Mouse (Mus musculus) c-Kit-positive CD71-positive TER-119-negative erythroid progenitor cells, embryonic 14.5 days (primary cell): Measurements from ENCODE around the gene Piga.

Experiments used
- DNase-seq: peaks from one replicate; pipeline ENCODE4 v3.0.0-alpha.2; 2013; ENCODE audit warnings: low read depth

The Piga gene

GRCm38 (mm10) chrX:164419471-164419939, at the start of gene Piga:
Gene Piga, plus strand, starts transcription at chrX:164419787.
- DNase-seq = peak; percentile 80

- no peak for DNase-seq
These were observed 49.0 kb upstream of the Piga start for GRCm38 (mm10) chrX:164370576-164370975.

- DNase-seq = no peak
These were observed 46.5 kb upstream of the Piga start, which contains the start of gene Vegfd for GRCm38 (mm10) chrX:164373081-164373480. Gene Vegfd, plus strand, starts transcription at chrX:164373378.

GRCm38 (mm10) chrX:164374586-164374985, 45.0 kb upstream of the Piga start:
- DNase-seq = no peak

GRCm38 (mm10) chrX:164379721-164380120, 39.9 kb upstream of the Piga start:
- no peak for DNase-seq

- peak; percentile 58 for DNase-seq
These were observed 37.8 kb upstream of the Piga start for GRCm38 (mm10) chrX:164381618-164382408.

- no peak for DNase-seq
These were observed 25.5 kb upstream of the Piga start for GRCm38 (mm10) chrX:164394091-164394490.

GRCm38 (mm10) chrX:164398456-164398855, 21.1 kb upstream of the Piga start:
- DNase-seq = no peak

- no peak for DNase-seq
These were observed 14.4 kb upstream of the Piga start for GRCm38 (mm10) chrX:164405080-164405649.

GRCm38 (mm10) chrX:164406133-164407022, 13.2 kb upstream of the Piga start:
- no peak for DNase-seq

GRCm38 (mm10) chrX:164408301-164408927, 11.2 kb upstream of the Piga start:
- DNase-seq = no peak

GRCm38 (mm10) chrX:164410562-164410961, 9.0 kb upstream of the Piga start:
- DNase-seq = no peak

GRCm38 (mm10) chrX:164416803-164417202, 2.8 kb upstream of the Piga start:
- no peak for DNase-seq

GRCm38 (mm10) chrX:164418008-164418407, 1.6 kb upstream of the Piga start:
- no peak for DNase-seq

GRCm38 (mm10) chrX:164419955-164420354, 368 bp downstream of the Piga start:
- no peak for DNase-seq

GRCm38 (mm10) chrX:164420518-164420917, 931 bp downstream of the Piga start:
- DNase-seq = no peak

- no peak for DNase-seq
These were observed 5.2 kb downstream of the Piga start for GRCm38 (mm10) chrX:164424821-164425220.

GRCm38 (mm10) chrX:164427295-164427694, 7.7 kb downstream of the Piga start:
- no peak for DNase-seq

GRCm38 (mm10) chrX:164428224-164428623, 8.6 kb downstream of the Piga start:
- DNase-seq = no peak

- no peak for DNase-seq
These were observed 11.0 kb downstream of the Piga start for GRCm38 (mm10) chrX:164430621-164431020.

GRCm38 (mm10) chrX:164431133-164431532, 11.5 kb downstream of the Piga start:
- no peak for DNase-seq

GRCm38 (mm10) chrX:164431541-164431940, 12.0 kb downstream of the Piga start:
- DNase-seq = no peak
